Mouse (Mus musculus) forebrain, embryonic 10.5 days (tissue): ENCODE results near the gene Creb5. TPM values are rescaled to one million over a fixed set of nuclear protein-coding genes. Genes with fewer than 3 reads are reported as not detected.
A peak's percentile ranks its signal among the peaks of the same experiment; 100 is the strongest.

Experiments
- DNase-seq: peaks from one replicate; pipeline ENCODE4 v3.0.0-alpha.2; 2017; ENCODE audit warnings: low spot score; ENCODE audit errors: extremely low spot score
- H3K27ac ChIP-seq: fragments of 300-500 bp; sonication (generic); 2 replicates; pipeline ENCODE4 v1.5.1; 2016; ENCODE audit warnings: mild to moderate bottlenecking
- H3K27me3 ChIP-seq: fragments of 300-500 bp; sonication (generic); 2 replicates; pipeline ENCODE4 v1.6.1; 2016; ENCODE audit warnings: mild to moderate bottlenecking; ENCODE audit not compliant: poor library complexity, severe bottlenecking
- H3K36me3 ChIP-seq: fragments of 300-500 bp; sonication (generic); replicated peaks from 2 replicates; pipeline ENCODE4 v1.6.1; 2016; ENCODE audit warnings: mild to moderate bottlenecking, moderate library complexity
- H3K4me1 ChIP-seq: fragments of 300-500 bp; sonication (generic); 2 replicates; pipeline ENCODE4 v1.6.1; 2016
- H3K4me3 ChIP-seq: fragments of 300-500 bp; sonication (generic); 2 replicates; pipeline ENCODE4 v1.5.1; 2016; ENCODE audit warnings: mild to moderate bottlenecking, moderate library complexity
- H3K9me3 ChIP-seq: fragments of 300-500 bp; sonication (generic); 2 replicates; pipeline ENCODE4 v1.6.1; 2016; ENCODE audit warnings: mild to moderate bottlenecking, moderate library complexity
- WGBS: fragments of 180-500 bp; shearing (Covaris S2); methylation state at CpG from one replicate; pipeline ENCODE4 v1.1.7; 2016; 5-methylcytosine and 5-hydroxymethylcytosine counted together
- polyA plus RNA-seq: library from polyadenylated mRNA; unstranded; fragments of >200 nt; fragmentation: Nextera tagmentation; extraction: Ambion mirVana; gene quantifications from 2 replicates; pipeline ENCODE4 v1.2.1, GENCODE M21; 2016

Gene Creb5
- 22.9 and 24.5 TPM in 2 replicates for polyA plus RNA-seq

DNA sequence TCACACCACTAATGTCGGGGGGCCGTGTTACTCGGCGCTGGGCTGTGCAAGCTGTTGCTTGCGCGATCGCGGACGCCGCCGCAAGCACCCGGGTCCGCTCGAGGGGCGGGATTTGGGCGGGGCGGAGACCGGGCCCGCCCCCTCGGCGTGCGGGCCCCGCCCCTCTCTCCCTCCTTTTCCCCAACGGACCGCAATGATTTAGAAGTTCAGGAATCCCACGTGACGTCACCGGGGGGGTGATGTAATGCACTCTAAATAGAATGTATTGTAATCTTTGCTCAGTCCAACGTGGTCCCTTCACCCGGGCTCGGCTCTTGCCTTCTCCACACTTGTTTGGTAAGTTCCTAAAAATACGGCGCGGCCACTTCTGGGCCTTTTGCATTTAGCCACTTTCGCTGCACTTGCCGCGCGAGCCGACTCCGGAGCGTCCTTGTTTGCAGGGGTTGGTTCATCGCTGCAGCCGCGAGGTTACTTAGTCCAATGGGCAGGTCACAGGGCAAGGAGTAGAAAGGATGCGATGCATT, at the start of gene Creb5:
TSS of gene Creb5 (plus strand) at position 233 of the 524 bp plus-strand sequence.
- Histone ChIP-seq H3K4me1 (peaks cover 57% of the 10 kb centered on the region), H3K27me3 (peaks cover 93% of the 10 kb centered on the region), H3K36me3 (no peaks in the 10 kb centered on the region), H3K9me3 (no peaks in the 10 kb centered on the region), H3K4me3 (peak within 1 kb of the TSS; percentile 78), H3K27ac (peak within 1 kb of the TSS; percentile 87)
- DNase-seq, result peak; percentile 92
- WGBS, result under 1% methylated on average over 45 of the region's 45 CpGs

- 93% methylated on average over 3 of the region's 3 CpGs for WGBS
Observed at GRCm38 (mm10) chr6:53259841-53260240, 27.2 kb upstream of the Creb5 start.

GRCm38 (mm10) chr6:53262401-53262800, 24.7 kb upstream of the Creb5 start:
- DNase-seq, result peak; percentile 13
- Histone ChIP-seq H3K9me3 (no peaks in the 10 kb centered on the region), H3K27ac (no peak overlapping the region), H3K36me3 (no peaks in the 10 kb centered on the region), H3K27me3 (no peaks in the 10 kb centered on the region), H3K4me3 (no peak overlapping the region), H3K4me1 (peaks cover 17% of the 10 kb centered on the region)
- WGBS, result 86% methylated on average over 11 of the region's 11 CpGs

More at GRCm38 (mm10) chr6:53259841-53260240, 27.2 kb upstream of the Creb5 start:
- Histone ChIP-seq H3K4me1 (0 out of 2 replicates have a peak, but pooled peaks cover 7% of the 10 kb centered on the region), H3K4me3 (no peak overlapping the region), H3K36me3 (no peaks in the 10 kb centered on the region), H3K9me3 (no peaks in the 10 kb centered on the region), H3K27ac (no peak overlapping the region), H3K27me3 (no peaks in the 10 kb centered on the region)
- no peak for DNase-seq

DNA sequence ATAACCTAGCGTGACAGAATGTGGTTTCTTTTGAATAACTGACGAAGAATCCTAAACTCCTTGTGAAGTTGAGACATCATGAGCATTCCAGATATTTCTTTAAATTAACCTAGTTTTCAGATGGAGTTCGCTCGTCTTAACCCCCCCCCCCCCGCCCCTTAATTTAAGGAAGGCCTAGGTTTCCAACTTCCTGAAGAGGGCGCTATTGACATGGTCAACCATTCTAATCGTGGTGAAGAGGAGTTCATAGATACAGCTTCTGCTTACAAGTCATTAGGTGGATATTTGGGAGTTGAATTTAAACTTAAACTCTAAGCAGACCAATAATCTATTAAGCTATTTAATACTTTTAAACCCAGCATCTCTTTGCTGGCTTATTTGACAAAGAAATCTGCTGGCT, 20.0 kb upstream of the Creb5 start:
- H3K36me3 ChIP-seq, result no peaks in the 10 kb centered on the region
- peaks cover 44% of the 10 kb centered on the region for H3K4me1 ChIP-seq
- H3K4me3 ChIP-seq, result peak overlapping the region; percentile 26; the same call in 1 of the 2 replicates
- H3K9me3 ChIP-seq, result no peaks in the 10 kb centered on the region
- 32% methylated on average over 7 of the region's 7 CpGs for WGBS
- no peak overlapping the region for H3K27ac ChIP-seq
- no peaks in the 10 kb centered on the region for H3K27me3 ChIP-seq
- peak; percentile 15 for DNase-seq

- Histone ChIP-seq H3K4me1 (peaks cover 38% of the 10 kb centered on the region), H3K4me3 (peak overlapping the region; percentile 26; the same call in 1 of the 2 replicates), H3K36me3 (no peaks in the 10 kb centered on the region), H3K9me3 (no peaks in the 10 kb centered on the region), H3K27me3 (no peaks in the 10 kb centered on the region), H3K27ac (peak overlapping the region; percentile 48; the same call in 1 of the 2 replicates)
- WGBS, result 33% methylated on average over 12 of the region's 12 CpGs
- peak; percentile 13 for DNase-seq
Observed at GRCm38 (mm10) chr6:53267732-53268505, 19.2 kb upstream of the Creb5 start.

GRCm38 (mm10) chr6:53271216-53271615, 15.9 kb upstream of the Creb5 start:
- no peaks in the 10 kb centered on the region for H3K36me3 ChIP-seq
- WGBS, result 57% methylated on average over 3 of the region's 3 CpGs
- H3K27ac ChIP-seq, result no peak overlapping the region
- peak; percentile 4 for DNase-seq
- H3K27me3 ChIP-seq, result peaks cover under 1% of the 10 kb centered on the region; the same call in 1 of the 2 replicates
- no peaks in the 10 kb centered on the region for H3K9me3 ChIP-seq
- no peak overlapping the region for H3K4me3 ChIP-seq
- peaks cover 38% of the 10 kb centered on the region for H3K4me1 ChIP-seq

DNA sequence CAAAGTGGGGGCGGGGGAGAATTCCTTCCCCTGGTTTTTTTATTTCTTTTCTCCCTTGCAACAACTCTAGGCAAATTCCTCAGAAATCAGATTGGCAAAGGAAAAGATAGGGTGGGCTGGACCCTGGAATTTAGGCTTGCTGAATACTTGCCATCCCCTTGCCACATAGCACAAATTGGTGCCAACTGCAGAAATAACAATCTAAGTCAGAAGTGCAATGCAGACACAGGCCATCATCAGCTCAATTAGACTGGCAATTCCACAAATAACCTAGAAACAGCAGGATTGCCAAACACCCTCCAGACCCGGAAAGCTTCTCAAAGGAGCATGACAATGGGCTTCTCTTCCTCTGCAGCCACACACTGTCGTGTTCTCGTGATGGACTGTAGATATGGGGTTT, 15.4 kb upstream of the Creb5 start:
- H3K4me1 ChIP-seq, result peaks cover 35% of the 10 kb centered on the region

DNA sequence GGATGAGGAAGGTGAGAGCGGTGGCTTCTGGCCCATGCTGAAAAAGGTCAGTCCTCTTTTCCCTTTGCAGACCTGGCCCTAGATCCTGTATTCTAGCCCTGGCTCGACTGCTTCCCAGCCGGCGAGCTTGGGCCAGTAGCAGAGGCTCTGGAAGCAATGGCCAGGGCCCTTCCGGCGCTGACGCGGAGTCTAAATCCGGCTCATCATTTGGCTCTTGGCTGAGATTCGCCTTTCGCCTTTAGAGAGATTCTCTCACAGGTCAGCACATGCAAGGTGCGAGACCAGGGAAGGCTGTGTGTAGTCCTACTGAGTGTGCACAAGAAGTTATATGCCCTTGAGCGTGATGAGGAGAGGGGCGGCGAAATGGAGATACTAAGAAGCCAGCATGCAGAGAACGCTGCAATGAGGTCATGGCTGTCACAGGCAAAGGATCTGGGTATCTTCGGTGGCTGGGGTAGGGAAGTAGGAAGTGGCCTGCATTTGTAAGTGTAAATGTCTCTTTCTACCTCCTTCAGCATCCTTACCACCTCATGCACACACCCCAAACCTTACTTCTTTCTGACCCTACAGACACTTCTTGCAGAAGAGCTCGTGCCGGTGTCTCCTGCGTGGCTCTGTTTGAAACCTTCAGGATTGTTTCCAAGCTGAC, 557 bp upstream of the Creb5 start:
- WGBS, result 2% methylated on average over 20 of the region's 20 CpGs
- Histone ChIP-seq H3K4me3 (peak overlapping the region; percentile 78), H3K4me1 (peaks cover 51% of the 10 kb centered on the region), H3K27me3 (peaks cover 87% of the 10 kb centered on the region), H3K36me3 (no peaks in the 10 kb centered on the region), H3K27ac (peak overlapping the region; percentile 87; the same call in 1 of the 2 replicates), H3K9me3 (no peaks in the 10 kb centered on the region)
- DNase-seq, result peak; percentile 57

More for the DNA sequence above, 15.4 kb upstream of the Creb5 start:
- Histone ChIP-seq H3K27ac (no peak overlapping the region), H3K36me3 (no peaks in the 10 kb centered on the region), H3K27me3 (peaks cover 5% of the 10 kb centered on the region; the same call in 1 of the 2 replicates), H3K4me3 (no peak overlapping the region), H3K9me3 (no peaks in the 10 kb centered on the region)
- WGBS, result 48% methylated on average over 4 of the region's 4 CpGs
- no peak for DNase-seq

GRCm38 (mm10) chr6:53287562-53288381, 702 bp downstream of the Creb5 start:
- Histone ChIP-seq H3K4me1 (peaks cover 64% of the 10 kb centered on the region), H3K36me3 (no peaks in the 10 kb centered on the region), H3K4me3 (peak overlapping the region; percentile 78), H3K27me3 (peaks cover 94% of the 10 kb centered on the region), H3K27ac (peak overlapping the region; percentile 87), H3K9me3 (no peaks in the 10 kb centered on the region)
- WGBS, result under 1% methylated on average over 63 of the region's 63 CpGs
- DNase-seq, result peak; percentile 61

DNA sequence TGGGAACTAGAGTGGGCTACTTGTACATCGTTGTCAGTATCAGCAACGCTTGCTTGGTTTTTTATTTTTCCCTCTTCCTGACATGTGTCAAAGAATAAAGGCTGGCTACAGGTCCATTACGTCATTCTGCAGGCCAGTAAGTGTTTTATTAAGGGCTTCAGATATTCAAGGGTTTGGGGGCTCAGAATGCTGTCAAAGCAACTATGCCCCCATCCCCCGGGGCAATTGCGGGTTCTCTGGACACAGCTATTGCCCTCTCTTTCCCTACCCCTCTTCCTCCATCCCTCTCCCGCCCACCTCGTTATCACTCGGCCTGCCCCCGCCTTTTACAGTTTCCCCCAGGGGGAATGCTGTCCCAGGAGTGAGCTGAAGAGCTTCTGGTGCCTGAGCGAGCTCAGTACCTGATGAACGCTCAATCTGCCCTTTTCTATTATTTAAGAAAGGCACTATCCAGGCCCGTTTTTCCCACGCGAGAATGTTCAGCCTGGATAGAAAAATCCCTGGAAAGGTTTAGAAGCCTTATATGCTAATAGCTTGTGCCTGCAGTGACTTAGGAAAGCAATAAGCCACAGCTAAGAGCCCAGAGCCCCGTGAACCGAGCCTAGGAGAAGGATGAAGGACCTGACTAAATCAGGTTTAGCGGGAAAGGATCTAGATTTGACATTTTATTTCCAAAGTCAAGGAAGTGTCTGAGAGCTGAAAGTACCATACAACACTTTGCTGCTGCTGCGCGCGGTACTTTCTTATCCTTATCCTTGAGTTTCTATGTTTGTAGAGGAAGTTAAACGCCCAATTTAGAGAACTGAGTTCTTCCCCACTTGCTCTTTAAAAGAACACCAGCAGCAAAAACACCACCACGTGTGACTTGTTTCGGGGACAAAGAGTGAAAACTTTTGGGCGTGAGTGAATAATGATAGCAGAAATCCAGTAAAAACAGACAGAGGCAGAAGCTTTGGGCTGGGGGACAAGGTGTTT, 1.8 kb downstream of the Creb5 start:
- peaks cover 83% of the 10 kb centered on the region for H3K27me3 ChIP-seq
- peaks cover 74% of the 10 kb centered on the region for H3K4me1 ChIP-seq
- 2% methylated on average over 24 of the region's 24 CpGs for WGBS
- no peaks in the 10 kb centered on the region for H3K9me3 ChIP-seq
- H3K4me3 ChIP-seq, result peak overlapping the region; percentile 78
- no peaks in the 10 kb centered on the region for H3K36me3 ChIP-seq
- peak overlapping the region; percentile 87 for H3K27ac ChIP-seq
- peak; percentile 45 for DNase-seq

GRCm38 (mm10) chr6:53289659-53290058, 2.6 kb downstream of the Creb5 start:
- Histone ChIP-seq H3K27me3 (peaks cover 75% of the 10 kb centered on the region), H3K9me3 (no peaks in the 10 kb centered on the region), H3K4me3 (peak overlapping the region; percentile 78), H3K27ac (peak overlapping the region; percentile 87), H3K4me1 (peaks cover 82% of the 10 kb centered on the region), H3K36me3 (no peaks in the 10 kb centered on the region)
- no peak for DNase-seq
- 13% methylated on average over 5 of the region's 5 CpGs for WGBS
